Mouse (Mus musculus): ENCODE measurements around the gene Gm20219.
A peak's percentile ranks its signal among the peaks of the same experiment; 100 is the strongest.

The Gm20219 gene

GRCm38 (mm10) chr17:56552781-56553363 lies 1.3 kb downstream of the Gm20219 start:
- peak; percentile 61 to 64 for DNase-seq (ENCODE audit: low spot score in 2 of 2)

- DNase-seq (ENCODE audit: low spot score in 2 of 2), result no peak
Measured at GRCm38 (mm10) chr17:56551841-56552581, 2.2 kb downstream of the Gm20219 start.

GRCm38 (mm10) chr17:56550784-56551475 lies 3.3 kb downstream of the Gm20219 start:
- no peak for DNase-seq (ENCODE audit: low spot score in 2 of 2)

- no peak for DNase-seq (ENCODE audit: low spot score in 2 of 2)
Measured at GRCm38 (mm10) chr17:56548605-56549105, 5.5 kb downstream of the Gm20219 start.

- no peak for DNase-seq (ENCODE audit: low spot score in 2 of 2)
Measured at GRCm38 (mm10) chr17:56547846-56548604, 6.2 kb downstream of the Gm20219 start.

- no peak for DNase-seq (ENCODE audit: low spot score in 2 of 2)
Measured at GRCm38 (mm10) chr17:56547116-56547845, 6.9 kb downstream of the Gm20219 start.

- DNase-seq (ENCODE audit: low spot score in 2 of 2), result no peak
Measured at GRCm38 (mm10) chr17:56546576-56546975, 7.6 kb downstream of the Gm20219 start.

GRCm38 (mm10) chr17:56545945-56546344 lies 8.2 kb downstream of the Gm20219 start:
- DNase-seq (ENCODE audit: low spot score in 2 of 2), result no peak

GRCm38 (mm10) chr17:56544699-56545387 lies 9.3 kb downstream of the Gm20219 start:
- no peak for DNase-seq (ENCODE audit: low spot score in 2 of 2)

GRCm38 (mm10) chr17:56543684-56544224 lies 10.4 kb downstream of the Gm20219 start:
- no peak for DNase-seq (ENCODE audit: low spot score in 2 of 2)

GRCm38 (mm10) chr17:56542736-56543135 lies 11.5 kb downstream of the Gm20219 start:
- DNase-seq (ENCODE audit: low spot score in 2 of 2), result no peak

- DNase-seq (ENCODE audit: low spot score in 2 of 2), result no peak
Measured at GRCm38 (mm10) chr17:56540562-56540975, 13.6 kb downstream of the Gm20219 start.

- no peak for DNase-seq (ENCODE audit: low spot score in 2 of 2)
Measured at GRCm38 (mm10) chr17:56537912-56538311, 16.3 kb downstream of the Gm20219 start.

- no peak for DNase-seq (ENCODE audit: low spot score in 2 of 2)
Measured at GRCm38 (mm10) chr17:56536874-56537273, 17.3 kb downstream of the Gm20219 start.

GRCm38 (mm10) chr17:56536192-56536591 lies 18.0 kb downstream of the Gm20219 start:
- DNase-seq (ENCODE audit: low spot score in 2 of 2), result no peak

- no peak for DNase-seq (ENCODE audit: low spot score in 2 of 2)
Measured at GRCm38 (mm10) chr17:56524943-56525342, 29.2 kb downstream of the Gm20219 start.

GRCm38 (mm10) chr17:56522744-56523143 lies 31.4 kb downstream of the Gm20219 start:
- DNase-seq (ENCODE audit: low spot score in 2 of 2), result no peak

- DNase-seq (ENCODE audit: low spot score in 2 of 2), result no peak
Measured at GRCm38 (mm10) chr17:56515690-56516410, 38.3 kb downstream of the Gm20219 start.

- DNase-seq (ENCODE audit: low spot score in 2 of 2), result no peak
Measured at GRCm38 (mm10) chr17:56514916-56515315, 39.3 kb downstream of the Gm20219 start.

- no peak for DNase-seq (ENCODE audit: low spot score in 2 of 2)
Measured at GRCm38 (mm10) chr17:56514330-56514729, 39.9 kb downstream of the Gm20219 start.
